Mouse (Mus musculus) lung, postnatal 0 days (tissue): ENCODE measurements around the gene Bud23.

Experiments used
- CTCF ChIP-seq: IDR thresholded peaks from 2 replicates; pipeline ENCODE4 v1.5.1; 2016; ENCODE audit warnings: antibody characterized with exemption, mild to moderate bottlenecking
- EP300 ChIP-seq: IDR thresholded peaks from 2 replicates; pipeline ENCODE4 v1.6.1; 2016; ENCODE audit warnings: antibody characterized with exemption, mild to moderate bottlenecking, control low read depth

GRCm38 (mm10) chr5:135064382-135064766 lies 385 bp downstream of the Bud23 start:
- no peak for TF ChIP-seq CTCF
- no peak for TF ChIP-seq EP300
